Mouse (Mus musculus): ENCODE measurements around the gene Ubqln3.

Ubqln3 gene

GRCm38 (mm10) chr7:104143179-104143578 is at the start of gene Ubqln3:
Gene Ubqln3, minus strand, starts transcription at chr7:104143279.
- no peak for DNase-seq (ENCODE audit: low read depth, low spot score)

DNA sequence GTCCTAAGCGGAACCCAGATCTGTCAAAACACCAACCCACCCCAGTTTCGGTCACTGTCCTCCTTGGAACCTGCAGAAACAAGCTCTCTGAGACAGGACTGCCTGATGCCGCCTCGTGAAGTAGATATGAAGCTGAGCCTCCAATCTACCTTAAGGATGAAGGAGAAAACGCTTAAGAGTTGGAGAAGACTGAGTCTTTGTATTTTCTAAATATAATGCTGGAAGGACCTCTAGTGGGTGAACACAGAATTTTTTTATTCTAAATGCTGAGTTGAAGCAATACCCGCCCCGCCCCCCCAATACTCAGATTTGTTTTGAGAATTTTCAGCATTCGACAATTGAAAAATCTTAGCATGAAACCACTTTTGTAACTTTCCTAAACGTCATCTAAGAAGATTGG is 48.2 kb upstream of the Ubqln3 start:
- DNase-seq (ENCODE audit: low read depth, low spot score) = no peak

GRCm38 (mm10) chr7:104183292-104183691 is 40.2 kb upstream of the Ubqln3 start, which contains the start of gene Olfr648:
Gene Olfr648, minus strand, starts transcription at chr7:104183392.
- no peak for DNase-seq (ENCODE audit: low read depth, low spot score)

DNA sequence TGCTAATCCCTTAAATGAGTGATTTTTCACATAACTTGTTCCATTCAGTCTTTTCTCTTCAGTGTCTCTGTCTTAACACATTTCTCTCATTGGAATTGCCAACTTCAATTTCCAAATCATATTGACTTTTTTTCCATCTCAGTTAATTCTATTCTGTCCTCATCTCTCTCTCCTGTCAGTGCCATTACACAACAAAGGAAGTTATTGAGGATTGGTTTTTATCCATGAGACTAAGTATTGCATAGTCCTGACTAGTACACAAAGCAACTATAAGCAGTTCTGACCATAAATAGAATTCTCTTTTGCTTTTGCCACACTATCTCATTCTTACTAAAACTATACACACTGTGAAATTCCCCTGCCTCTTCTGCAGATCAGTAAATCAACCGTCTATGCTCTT is 36.0 kb upstream of the Ubqln3 start:
- no peak for DNase-seq (ENCODE audit: low read depth, low spot score)

- DNase-seq (ENCODE audit: low read depth, low spot score) = no peak
Measured at GRCm38 (mm10) chr7:104178422-104179054, 35.5 kb upstream of the Ubqln3 start.

DNA sequence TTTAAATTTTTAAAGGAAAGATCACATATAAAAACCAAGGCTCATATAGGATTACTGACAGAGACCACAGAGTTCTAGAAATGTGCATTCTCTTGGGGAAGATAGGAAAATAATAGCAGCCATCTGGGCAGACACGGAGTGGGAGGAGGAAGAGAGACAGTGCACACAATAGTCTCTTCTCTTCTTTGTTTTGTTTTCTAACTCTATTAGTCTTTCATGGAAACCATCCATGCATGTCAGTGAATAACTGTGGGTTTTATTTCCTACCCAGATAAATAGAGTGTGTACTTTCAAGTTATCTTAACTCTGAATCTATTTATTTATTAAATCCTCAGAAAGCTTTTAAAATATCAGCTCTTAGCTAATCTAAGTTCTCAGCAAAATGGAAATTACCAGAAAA is 32.0 kb upstream of the Ubqln3 start:
- no peak for DNase-seq (ENCODE audit: low read depth, low spot score)

GRCm38 (mm10) chr7:104169634-104170204 is 26.6 kb upstream of the Ubqln3 start:
- no peak for DNase-seq (ENCODE audit: low read depth, low spot score)

DNA sequence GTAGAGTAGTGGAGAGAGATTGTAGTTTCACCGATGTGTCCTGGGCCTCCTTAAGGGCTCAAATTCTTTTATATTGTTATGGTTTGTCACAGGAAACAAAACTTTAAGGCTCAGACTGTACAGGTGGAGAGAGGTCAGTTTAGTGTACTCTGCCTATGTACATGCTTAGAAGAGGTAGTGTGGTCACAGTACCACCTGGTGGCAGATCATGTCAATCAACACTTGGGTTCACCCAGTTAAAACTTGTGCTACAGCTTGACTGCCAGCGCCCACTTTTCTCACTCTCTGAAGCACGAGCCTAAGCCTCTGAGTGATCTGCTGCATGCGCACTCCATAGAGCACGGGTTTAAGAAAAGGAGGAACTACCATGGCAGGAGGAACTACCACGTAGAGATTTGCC is 24.0 kb upstream of the Ubqln3 start:
- DNase-seq (ENCODE audit: low read depth, low spot score) = no peak

DNA sequence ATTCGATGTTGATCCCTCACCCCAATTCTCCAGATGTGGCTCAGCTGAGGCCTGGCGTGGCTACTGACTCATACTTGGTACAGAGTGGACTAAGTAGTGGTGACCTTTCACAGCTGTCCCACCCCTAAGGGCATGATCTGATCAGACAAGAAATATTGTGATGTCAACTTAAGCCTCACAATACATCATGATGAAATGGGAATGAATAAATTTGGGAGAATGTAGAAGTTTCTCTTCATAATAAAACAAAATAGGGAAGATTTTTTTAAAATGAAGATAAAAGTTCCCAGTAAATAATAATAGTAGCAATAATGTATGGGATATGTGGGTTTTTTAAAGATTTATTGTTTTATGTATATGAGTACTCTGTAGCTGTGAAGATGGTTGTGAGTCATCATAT is 7.4 kb upstream of the Ubqln3 start, which contains the start of gene Ubqlnl:
Gene Ubqlnl, minus strand, starts transcription at position 101 of the 400 bp plus-strand sequence.
- no peak for DNase-seq (ENCODE audit: low read depth, low spot score)

DNA sequence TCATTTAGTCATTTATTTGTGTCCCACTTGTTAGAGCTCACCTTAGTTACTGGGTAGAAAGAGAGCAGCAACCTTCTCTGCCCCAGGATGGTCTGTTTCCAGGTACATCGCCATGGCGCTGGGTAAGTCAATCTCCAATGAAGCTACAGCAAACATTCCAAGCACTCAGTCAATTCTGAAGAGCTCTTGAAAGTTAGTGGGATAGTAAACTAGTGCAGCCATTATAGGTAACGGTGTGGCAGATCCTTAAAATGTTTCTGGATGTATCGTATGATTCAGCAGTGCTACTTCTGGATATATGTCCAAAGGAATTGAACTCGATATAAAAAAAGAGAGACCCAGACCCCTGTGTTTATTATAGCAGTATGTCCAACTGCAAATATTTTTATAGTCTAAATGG is 5.8 kb downstream of the Ubqln3 start, which contains the start of gene Olfr643:
Gene Olfr643, minus strand, starts transcription at position 101 of the 400 bp plus-strand sequence.
- DNase-seq (ENCODE audit: low read depth, low spot score) = no peak

GRCm38 (mm10) chr7:104129726-104130125 is 13.4 kb downstream of the Ubqln3 start, which contains the start of gene Ubqln5:
Gene Ubqln5, minus strand, starts transcription at chr7:104129826.
- DNase-seq (ENCODE audit: low read depth, low spot score) = no peak

DNA sequence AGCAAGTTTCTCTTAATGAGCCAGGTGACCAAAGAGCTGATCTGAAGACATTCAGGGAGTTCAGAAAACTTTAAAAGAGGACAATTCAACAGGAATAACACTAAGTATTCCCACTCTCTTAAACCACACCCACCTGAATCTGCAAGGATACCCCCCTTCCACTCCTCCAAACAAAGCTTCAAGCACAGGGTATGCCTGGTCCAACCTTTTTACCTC is 38.4 kb downstream of the Ubqln3 start, which contains the start of gene Olfr646:
Gene Olfr646, plus strand, starts transcription at position 117 of the 216 bp plus-strand sequence.
- DNase-seq (ENCODE audit: low read depth, low spot score) = no peak

DNA sequence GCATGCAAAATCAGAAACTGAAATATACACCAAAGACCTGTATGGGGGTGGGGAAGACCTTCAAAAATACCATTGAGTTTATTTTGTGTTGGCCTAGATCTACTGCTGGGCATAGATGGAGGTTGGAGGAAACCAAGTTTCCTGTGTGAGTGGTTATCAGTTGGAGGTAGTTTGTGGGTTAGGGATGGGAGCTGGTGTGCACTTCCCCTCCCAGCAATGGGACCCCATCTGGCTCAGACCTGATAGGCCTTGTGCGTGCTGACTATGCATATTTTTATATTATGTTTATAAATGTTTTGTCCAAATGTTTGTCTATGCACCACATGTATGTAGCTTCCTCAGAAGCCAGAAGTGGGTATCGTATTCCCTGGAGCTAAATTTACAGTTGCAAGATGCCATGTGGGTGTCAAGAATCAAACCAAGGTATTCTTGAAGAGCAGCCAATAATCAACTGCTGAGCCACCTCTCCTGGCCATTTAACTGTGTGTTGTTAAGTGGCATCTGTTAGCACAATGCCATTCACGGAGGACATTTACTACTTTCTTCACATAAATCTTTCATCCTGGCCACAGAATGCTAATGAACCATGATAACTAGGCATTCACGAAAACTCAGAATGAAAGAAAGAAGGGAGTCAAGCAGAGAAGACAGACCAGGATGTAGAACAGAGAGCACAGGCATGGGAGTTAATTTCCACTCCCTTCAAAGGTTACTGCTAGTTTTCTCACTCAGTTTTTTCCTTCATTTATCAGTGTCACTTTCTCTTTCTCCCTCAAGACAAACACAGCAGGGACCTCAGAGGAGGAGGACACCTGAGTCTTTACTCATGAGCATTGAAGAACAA is 38.9 kb downstream of the Ubqln3 start:
- DNase-seq (ENCODE audit: low read depth, low spot score) = no peak

Data from brain, embryonic 18.5 days (tissue).